ENCODE assay signal across 11 mouse cellular contexts in the genomic region with DNA sequence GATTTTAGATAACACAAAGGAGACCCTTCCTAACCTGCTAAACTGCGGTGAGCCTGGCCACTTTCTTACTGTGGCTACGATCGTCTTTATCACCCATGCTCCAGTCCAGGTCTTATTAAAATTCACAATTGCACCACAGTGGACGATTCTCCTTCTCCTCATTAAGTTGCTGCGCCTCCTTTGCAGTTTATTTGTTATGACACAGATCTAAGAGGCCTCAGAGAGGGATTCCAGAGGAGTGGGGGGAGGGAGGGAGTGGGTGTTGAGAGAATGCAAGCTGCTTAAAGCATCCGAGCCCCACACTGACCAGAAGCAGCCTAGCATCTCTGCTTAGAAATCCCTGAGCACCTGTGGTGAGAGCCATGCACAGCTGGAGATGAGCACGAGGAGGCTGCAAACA.
A peak's percentile ranks its signal among the peaks of the same experiment; 100 is the strongest.
DNase-seq lines count a peak whose midpoint lies in the region; ATAC-seq lines count a peak whose summit lies in the region.
"Had no signal": no experiment of that assay in that cellular context is flagged by ENCODE, and none has a peak within 500 bp of the region (broad histone marks: within the 10 kb centered on the region; RNA-seq: fewer than 3 reads in every experiment).

No protein-coding gene starts in this region.

- H3K27ac ChIP-seq in limb, embryonic 12.5 days: no peak overlapping the region
- no peak overlapping the region for H3K27ac ChIP-seq in limb, embryonic 10.5 days
- no peak overlapping the region for H3K27ac ChIP-seq in embryonic facial prominence, embryonic 11.5 days (replicated peaks; ENCODE audit: low read depth, low read length)
- no peak overlapping the region for H3K27ac ChIP-seq in limb, embryonic 13.5 days
- H3K27ac ChIP-seq: embryonic facial prominence, embryonic 15.5 days; liver, embryonic 12.5 days had no signal

- H3K9ac ChIP-seq in limb, embryonic 12.5 days (replicated peaks): no peak overlapping the region
- no peak overlapping the region for H3K9ac ChIP-seq in embryonic facial prominence, embryonic 11.5 days (replicated peaks; ENCODE audit: low read length)
- H3K9ac ChIP-seq in limb, embryonic 13.5 days: no peak overlapping the region
- H3K9ac ChIP-seq: embryonic facial prominence, embryonic 15.5 days; liver, embryonic 12.5 days had no signal

- H3K36me3 ChIP-seq in limb, embryonic 12.5 days: no peaks in the 10 kb centered on the region
- no peaks in the 10 kb centered on the region for H3K36me3 ChIP-seq in limb, embryonic 10.5 days
- H3K36me3 ChIP-seq in embryonic facial prominence, embryonic 11.5 days (replicated peaks; ENCODE audit: control insufficient read depth, insufficient read depth, low read depth, low read length): no peaks in the 10 kb centered on the region
- no peaks in the 10 kb centered on the region for H3K36me3 ChIP-seq in limb, embryonic 13.5 days
- H3K36me3 ChIP-seq: embryonic facial prominence, embryonic 15.5 days; liver, embryonic 12.5 days had no signal

- ATAC-seq in limb, embryonic 12.5 days (ENCODE audit: insufficient number of reproducible peaks, insufficient read depth, low FRiP score, low TSS enrichment, low read depth): 0 out of 2 replicates have a peak, but pooled peaks have one; percentile 47
- no peak for ATAC-seq in embryonic facial prominence, embryonic 11.5 days (replicated peaks; ENCODE audit: insufficient number of reproducible peaks, low FRiP score, low TSS enrichment, low read depth)
- no peak for ATAC-seq in limb, embryonic 13.5 days (ENCODE audit: low FRiP score, low read depth)
- ATAC-seq: liver, embryonic 12.5 days had no signal

- H3K4me1 ChIP-seq in limb, embryonic 12.5 days (replicated peaks): peaks cover 17% of the 10 kb centered on the region
- H3K4me1 ChIP-seq in limb, embryonic 10.5 days: peaks cover 24% of the 10 kb centered on the region
- no peaks in the 10 kb centered on the region; the same call in 1 of the 2 replicates for H3K4me1 ChIP-seq in embryonic facial prominence, embryonic 11.5 days (ENCODE audit: control insufficient read depth, insufficient read depth, low read length)
- H3K4me1 ChIP-seq in limb, embryonic 13.5 days: peaks cover 12% of the 10 kb centered on the region
- H3K4me1 ChIP-seq: liver, embryonic 12.5 days had no signal

- WGBS in limb, embryonic 12.5 days: 12% methylated on average over 7 of the region's 7 CpGs
- WGBS in limb, embryonic 10.5 days: 14% methylated on average over 7 of the region's 7 CpGs
- 8% methylated on average over 7 of the region's 7 CpGs for WGBS in embryonic facial prominence, embryonic 11.5 days
- WGBS in limb, embryonic 13.5 days: 11% methylated on average over 7 of the region's 7 CpGs

- DNase-seq in limb, embryonic 10.5 days (ENCODE audit: low spot score): no peak
- DNase-seq in embryonic facial prominence, embryonic 11.5 days (ENCODE audit: low spot score): peak; percentile 34
- DNase-seq in retina, embryonic 14.5 days (ENCODE audit: low spot score): peak; percentile 62
- DNase-seq in cerebellum, adult 11-12 months: no peak
- DNase-seq in heart, adult 18-20 months: no peak
- DNase-seq in c-Kit-positive CD71-positive TER-119-positive erythroid progenitor cells, embryonic 14.5 days (ENCODE audit: low spot score): no peak
- DNase-seq: kidney, adult 9 months had no signal

- H3K4me2 ChIP-seq in limb, embryonic 12.5 days: no peak overlapping the region
- H3K4me2 ChIP-seq in embryonic facial prominence, embryonic 11.5 days (ENCODE audit: low read depth, low read length): no peak overlapping the region
- H3K4me2 ChIP-seq in limb, embryonic 13.5 days (replicated peaks): peak overlapping the region; percentile 9; the same call in 1 of the 2 replicates
- H3K4me2 ChIP-seq: embryonic facial prominence, embryonic 15.5 days; liver, embryonic 12.5 days had no signal

- no peak overlapping the region for H3K4me3 ChIP-seq in limb, embryonic 12.5 days (replicated peaks)
- no peak overlapping the region for H3K4me3 ChIP-seq in limb, embryonic 10.5 days
- H3K4me3 ChIP-seq in embryonic facial prominence, embryonic 11.5 days (ENCODE audit: low read depth, low read length): no peak overlapping the region
- no peak overlapping the region for H3K4me3 ChIP-seq in limb, embryonic 13.5 days
- H3K4me3 ChIP-seq: embryonic facial prominence, embryonic 15.5 days; liver, embryonic 12.5 days had no signal

- peaks cover 19% of the 10 kb centered on the region for H3K27me3 ChIP-seq in limb, embryonic 12.5 days
- peaks cover 22% of the 10 kb centered on the region for H3K27me3 ChIP-seq in limb, embryonic 10.5 days (ENCODE audit: low read depth, poor library complexity, severe bottlenecking)
- H3K27me3 ChIP-seq in embryonic facial prominence, embryonic 11.5 days (ENCODE audit: control insufficient read depth, insufficient read depth, low read length): no peaks in the 10 kb centered on the region
- peaks cover 15% of the 10 kb centered on the region; the same call in 1 of the 2 replicates for H3K27me3 ChIP-seq in limb, embryonic 13.5 days
- H3K27me3 ChIP-seq: embryonic facial prominence, embryonic 15.5 days had no signal

- no peaks in the 10 kb centered on the region for H3K9me3 ChIP-seq in limb, embryonic 12.5 days
- no peaks in the 10 kb centered on the region for H3K9me3 ChIP-seq in limb, embryonic 10.5 days (replicated peaks)
- H3K9me3 ChIP-seq in embryonic facial prominence, embryonic 11.5 days (replicated peaks; ENCODE audit: control insufficient read depth, low read length): no peaks in the 10 kb centered on the region
- H3K9me3 ChIP-seq in limb, embryonic 13.5 days: no peaks in the 10 kb centered on the region
- H3K9me3 ChIP-seq: embryonic facial prominence, embryonic 15.5 days; liver, embryonic 12.5 days had no signal

Comparison
In these comparisons a context has a peak if more than half of its experiments do, and no peak if none do; other contexts are left out.
1. DNase-seq: peak in embryonic facial prominence, embryonic 11.5 days (single experiment) and retina, embryonic 14.5 days (single experiment); none in limb, embryonic 10.5 days (single experiment), cerebellum, adult 11-12 months (single experiment), heart, adult 18-20 months (0 of 2) and c-Kit-positive CD71-positive TER-119-positive erythroid progenitor cells, embryonic 14.5 days (single experiment).